Mouse (Mus musculus): Measurements from ENCODE around the gene Zfp263. TPM values are rescaled to one million over a fixed set of nuclear protein-coding genes. Genes with fewer than 3 reads are reported as not detected.

Gene Zfp263
- polyA plus RNA-seq, 1 experiment from 2014 or later = 14.7 TPM

DNA sequence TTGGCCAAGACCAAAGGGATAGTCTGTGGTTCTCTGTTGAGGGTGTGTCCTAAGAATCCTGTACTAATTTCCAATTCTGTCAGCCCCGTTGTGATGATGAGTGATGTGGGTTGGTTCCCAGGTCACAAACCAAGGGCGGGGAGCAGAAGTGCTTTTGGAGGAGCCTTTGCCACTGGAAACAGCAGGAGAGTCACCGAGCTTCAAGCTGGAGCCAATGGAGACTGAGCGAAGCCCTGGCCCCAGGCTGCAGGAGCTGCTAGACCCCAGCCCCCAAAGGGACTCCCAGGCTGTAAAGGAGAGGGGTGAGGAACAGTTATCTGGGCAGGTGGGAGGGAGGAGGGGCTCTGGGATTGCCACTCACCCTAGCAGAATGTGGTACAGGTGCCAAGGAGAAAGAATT is 1.8 kb downstream of the Zfp263 start:
- Histone ChIP-seq H3K27me3 (replicated peaks; ENCODE audit: control insufficient read depth, insufficient read depth, low read length) (no peaks in the 10 kb centered on the region), H3K9me3 (ENCODE audit: control insufficient read depth) (peaks cover 12% of the 10 kb centered on the region), H3K9ac (ENCODE audit: low read depth, low read length) (no peak overlapping the region), H3K36me3 (ENCODE audit: control insufficient read depth, insufficient read depth) (peaks cover 37% of the 10 kb centered on the region), H3K4me1 (replicated peaks; ENCODE audit: control insufficient read depth, insufficient read depth, low read length) (no peaks in the 10 kb centered on the region), H3K4me2 (replicated peaks; ENCODE audit: low read depth) (peak overlapping the region; percentile 93), H3K4me3 (ENCODE audit: low read depth, low read length) (peak overlapping the region; percentile 75), H3K27ac (ENCODE audit: low read depth, low read length) (no peak overlapping the region)
- ATAC-seq = no peak
- no peak for TF ChIP-seq CTCF (IDR thresholded peaks at IDR 0.05; ENCODE audit: low read depth)
- 74% methylated on average over 4 of the region's 4 CpGs for WGBS

GRCm38 (mm10) chr16:3748976-3749375 is 5.1 kb downstream of the Zfp263 start:
- H3K4me3 ChIP-seq (ENCODE audit: low read depth, low read length) = no peak overlapping the region
- no peak overlapping the region for H3K27ac ChIP-seq (ENCODE audit: low read depth, low read length)
- H3K36me3 ChIP-seq (ENCODE audit: control insufficient read depth, insufficient read depth) = peaks cover 51% of the 10 kb centered on the region
- no peaks in the 10 kb centered on the region for H3K4me1 ChIP-seq (replicated peaks; ENCODE audit: control insufficient read depth, insufficient read depth, low read length)
- H3K9me3 ChIP-seq (ENCODE audit: control insufficient read depth) = peaks cover 12% of the 10 kb centered on the region
- ATAC-seq = no peak
- H3K4me2 ChIP-seq (replicated peaks; ENCODE audit: low read depth) = no peak overlapping the region
- 98% methylated on average over 3 of the region's 3 CpGs for WGBS
- H3K9ac ChIP-seq (ENCODE audit: low read depth, low read length) = no peak overlapping the region
- TF ChIP-seq CTCF (IDR thresholded peaks at IDR 0.05; ENCODE audit: low read depth) = no peak
- no peaks in the 10 kb centered on the region for H3K27me3 ChIP-seq (replicated peaks; ENCODE audit: control insufficient read depth, insufficient read depth, low read length)

DNA sequence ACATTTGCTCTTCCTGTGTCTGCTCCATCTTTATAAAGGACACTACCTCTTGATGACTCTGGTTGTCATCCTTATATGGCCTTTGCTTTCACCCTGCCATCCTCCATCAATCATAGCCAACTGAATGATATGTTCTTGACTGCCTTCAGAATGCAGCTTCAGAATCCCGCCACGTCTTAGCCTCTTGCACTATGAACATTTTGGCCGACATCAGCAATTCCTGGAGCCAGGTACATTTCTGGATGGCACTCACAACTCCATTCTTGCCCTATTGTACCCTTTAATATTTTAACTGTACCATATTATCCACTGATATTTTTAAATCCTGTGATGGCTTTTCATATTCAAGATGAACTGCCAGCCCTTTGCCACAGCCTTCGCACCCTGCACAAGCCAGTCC is 27.7 kb downstream of the Zfp263 start:
- no peak for ATAC-seq
- WGBS = 95% methylated on average over 4 of the region's 4 CpGs
- no peak overlapping the region for H3K4me3 ChIP-seq (ENCODE audit: low read depth, low read length)
- H3K4me1 ChIP-seq (replicated peaks; ENCODE audit: control insufficient read depth, insufficient read depth, low read length) = no peaks in the 10 kb centered on the region
- no peak overlapping the region for H3K27ac ChIP-seq (ENCODE audit: low read depth, low read length)
- no peaks in the 10 kb centered on the region for H3K9me3 ChIP-seq (ENCODE audit: control insufficient read depth)
- TF ChIP-seq CTCF (IDR thresholded peaks at IDR 0.05; ENCODE audit: low read depth) = no peak
- H3K27me3 ChIP-seq (replicated peaks; ENCODE audit: control insufficient read depth, insufficient read depth, low read length) = no peaks in the 10 kb centered on the region
- no peak overlapping the region for H3K4me2 ChIP-seq (replicated peaks; ENCODE audit: low read depth)
- no peak overlapping the region for H3K9ac ChIP-seq (ENCODE audit: low read depth, low read length)
- no peaks in the 10 kb centered on the region for H3K36me3 ChIP-seq (ENCODE audit: control insufficient read depth, insufficient read depth)

- Histone ChIP-seq H3K9ac (ENCODE audit: low read depth, low read length) (no peak overlapping the region), H3K4me1 (replicated peaks; ENCODE audit: control insufficient read depth, insufficient read depth, low read length) (no peaks in the 10 kb centered on the region), H3K36me3 (ENCODE audit: control insufficient read depth, insufficient read depth) (no peaks in the 10 kb centered on the region), H3K27ac (ENCODE audit: low read depth, low read length) (no peak overlapping the region), H3K4me2 (replicated peaks; ENCODE audit: low read depth) (no peak overlapping the region), H3K27me3 (replicated peaks; ENCODE audit: control insufficient read depth, insufficient read depth, low read length) (no peaks in the 10 kb centered on the region), H3K9me3 (ENCODE audit: control insufficient read depth) (no peaks in the 10 kb centered on the region), H3K4me3 (ENCODE audit: low read depth, low read length) (no peak overlapping the region)
- WGBS = 81% methylated on average over 3 of the region's 3 CpGs
- no peak for ATAC-seq
- no peak for TF ChIP-seq CTCF (IDR thresholded peaks at IDR 0.05; ENCODE audit: low read depth)
Measured at GRCm38 (mm10) chr16:3776365-3776764, 32.5 kb downstream of the Zfp263 start.

- no peak overlapping the region for H3K9ac ChIP-seq (ENCODE audit: low read depth, low read length)
- 55% methylated on average over 3 of the region's 3 CpGs for WGBS
- no peak overlapping the region for H3K4me2 ChIP-seq (replicated peaks; ENCODE audit: low read depth)
- H3K4me1 ChIP-seq (replicated peaks; ENCODE audit: control insufficient read depth, insufficient read depth, low read length) = no peaks in the 10 kb centered on the region
- H3K36me3 ChIP-seq (ENCODE audit: control insufficient read depth, insufficient read depth) = no peaks in the 10 kb centered on the region
- no peak for TF ChIP-seq CTCF (IDR thresholded peaks at IDR 0.05; ENCODE audit: low read depth)
- no peaks in the 10 kb centered on the region for H3K27me3 ChIP-seq (replicated peaks; ENCODE audit: control insufficient read depth, insufficient read depth, low read length)
- no peak overlapping the region for H3K27ac ChIP-seq (ENCODE audit: low read depth, low read length)
- H3K4me3 ChIP-seq (ENCODE audit: low read depth, low read length) = no peak overlapping the region
- ATAC-seq = no peak
- H3K9me3 ChIP-seq (ENCODE audit: control insufficient read depth) = no peaks in the 10 kb centered on the region
Measured at GRCm38 (mm10) chr16:3777986-3778385, 34.1 kb downstream of the Zfp263 start.

GRCm38 (mm10) chr16:3781237-3781636 is 37.3 kb downstream of the Zfp263 start:
- no peak overlapping the region for H3K4me3 ChIP-seq (ENCODE audit: low read depth, low read length)
- no peaks in the 10 kb centered on the region for H3K36me3 ChIP-seq (ENCODE audit: control insufficient read depth, insufficient read depth)
- no peak overlapping the region for H3K4me2 ChIP-seq (replicated peaks; ENCODE audit: low read depth)
- H3K9ac ChIP-seq (ENCODE audit: low read depth, low read length) = no peak overlapping the region
- no peaks in the 10 kb centered on the region for H3K27me3 ChIP-seq (replicated peaks; ENCODE audit: control insufficient read depth, insufficient read depth, low read length)
- TF ChIP-seq CTCF (IDR thresholded peaks at IDR 0.05; ENCODE audit: low read depth) = no peak
- no peaks in the 10 kb centered on the region for H3K4me1 ChIP-seq (replicated peaks; ENCODE audit: control insufficient read depth, insufficient read depth, low read length)
- ATAC-seq = no peak
- H3K9me3 ChIP-seq (ENCODE audit: control insufficient read depth) = no peaks in the 10 kb centered on the region
- no peak overlapping the region for H3K27ac ChIP-seq (ENCODE audit: low read depth, low read length)

DNA sequence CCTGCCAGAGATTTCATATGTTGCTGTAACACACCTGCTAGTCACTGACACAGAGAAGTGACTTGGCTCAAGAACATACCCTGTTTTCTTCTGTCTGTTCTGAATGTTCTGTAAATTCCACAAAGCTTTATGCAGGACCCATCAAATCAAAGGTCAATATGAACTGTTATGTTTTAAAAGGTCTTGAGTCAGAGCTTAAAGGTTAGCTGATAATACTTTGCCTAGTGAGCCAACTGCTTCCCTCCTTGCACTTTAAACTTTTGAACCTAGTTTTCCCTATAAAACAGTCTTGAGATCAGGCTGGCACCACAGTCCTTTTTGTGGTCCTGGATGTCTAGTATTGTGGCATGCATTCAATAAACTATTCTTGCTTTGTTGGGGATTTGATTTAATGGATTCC is 44.5 kb downstream of the Zfp263 start:
- H3K4me1 ChIP-seq (replicated peaks; ENCODE audit: control insufficient read depth, insufficient read depth, low read length) = no peaks in the 10 kb centered on the region
- no peaks in the 10 kb centered on the region for H3K27me3 ChIP-seq (replicated peaks; ENCODE audit: control insufficient read depth, insufficient read depth, low read length)
- H3K9ac ChIP-seq (ENCODE audit: low read depth, low read length) = no peak overlapping the region
- H3K9me3 ChIP-seq (ENCODE audit: control insufficient read depth) = no peaks in the 10 kb centered on the region
- H3K27ac ChIP-seq (ENCODE audit: low read depth, low read length) = no peak overlapping the region
- TF ChIP-seq CTCF (IDR thresholded peaks at IDR 0.05; ENCODE audit: low read depth) = no peak
- no peaks in the 10 kb centered on the region for H3K36me3 ChIP-seq (ENCODE audit: control insufficient read depth, insufficient read depth)
- H3K4me3 ChIP-seq (ENCODE audit: low read depth, low read length) = no peak overlapping the region
- ATAC-seq = peak; percentile 71
- no peak overlapping the region for H3K4me2 ChIP-seq (replicated peaks; ENCODE audit: low read depth)

Other genes with a start within 250 kb of the Zfp263 start
- not detected in 2 replicates for gene Olfr161, start 153.1 kb upstream of the Zfp263 start, polyA plus RNA-seq (2015; fragmentation: Nextera tagmentation; extraction: Ambion mirVana)
- 0.12 and 0.18 TPM in 2 replicates for gene Mefv, start 26.0 kb upstream of the Zfp263 start, polyA plus RNA-seq (2015; fragmentation: Nextera tagmentation; extraction: Ambion mirVana)
- not detected in 2 replicates for gene Olfr15, start 86.8 kb downstream of the Zfp263 start, polyA plus RNA-seq (2015; fragmentation: Nextera tagmentation; extraction: Ambion mirVana)
- gene Zfp174, start 103.2 kb downstream of the Zfp263 start, polyA plus RNA-seq (2015; fragmentation: Nextera tagmentation; extraction: Ambion mirVana) = 0.35 and 0.44 TPM in 2 replicates
- 34.0 and 35.4 TPM in 2 replicates for gene Naa60, start 128.3 kb downstream of the Zfp263 start, polyA plus RNA-seq (2015; fragmentation: Nextera tagmentation; extraction: Ambion mirVana)
- gene Zfp597, start 140.5 kb downstream of the Zfp263 start, polyA plus RNA-seq (2015; fragmentation: Nextera tagmentation; extraction: Ambion mirVana) = 2.2 and 2.7 TPM in 2 replicates
- gene Gm20695, start 140.6 kb downstream of the Zfp263 start, polyA plus RNA-seq (2015; fragmentation: Nextera tagmentation; extraction: Ambion mirVana) = 0.72 and 1.2 TPM in 2 replicates
- 5.5 and 6.4 TPM in 2 replicates for gene 1700037C18Rik, start 164.6 kb downstream of the Zfp263 start, polyA plus RNA-seq (2015; fragmentation: Nextera tagmentation; extraction: Ambion mirVana)
- 9.1 and 9.2 TPM in 2 replicates for gene Cluap1, start 164.7 kb downstream of the Zfp263 start, polyA plus RNA-seq (2015; fragmentation: Nextera tagmentation; extraction: Ambion mirVana)
- gene Nlrc3, start 232.5 kb downstream of the Zfp263 start, polyA plus RNA-seq (2015; fragmentation: Nextera tagmentation; extraction: Ambion mirVana) = 0.46 and 0.50 TPM in 2 replicates

Measured in intestine, postnatal 0 days (tissue).